31 mouse cellular contexts compared by ENCODE assay signal in the genomic region with DNA sequence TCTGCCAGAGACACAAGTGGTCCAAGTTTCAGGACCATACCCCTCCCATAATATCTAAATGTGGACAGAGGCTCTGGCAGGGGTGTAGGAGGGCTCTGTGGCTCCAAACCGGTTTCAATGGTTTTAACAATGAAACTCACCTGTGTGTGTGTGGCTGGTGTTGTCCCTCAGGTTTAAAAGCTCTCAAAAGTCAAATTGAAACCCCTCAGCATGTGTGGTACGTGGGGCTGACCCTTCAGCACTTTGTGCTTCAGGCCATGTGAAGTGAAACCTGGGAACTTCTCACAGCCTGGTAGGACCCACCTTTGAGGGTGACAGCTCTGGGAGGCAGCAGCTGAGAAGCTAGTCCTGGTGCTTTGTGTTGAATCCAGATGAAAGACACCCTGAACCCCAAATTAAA.
"Had no signal": no experiment of that assay in that cellular context is flagged by ENCODE, and none has a peak within 500 bp of the region (broad histone marks: within the 10 kb centered on the region; RNA-seq: fewer than 3 reads in every experiment).

No protein-coding gene starts in this region.

- H3K27me3 ChIP-seq: limb, embryonic 12.5 days; limb, embryonic 13.5 days; limb, embryonic 15.5 days; liver, embryonic 12.5 days; liver, embryonic 13.5 days; liver, embryonic 15.5 days; lung, embryonic 15.5 days; midbrain, embryonic 12.5 days; midbrain, embryonic 13.5 days; midbrain, embryonic 15.5 days; neural tube, embryonic 12.5 days had no signal

- H3K9ac ChIP-seq: limb, embryonic 12.5 days; limb, embryonic 13.5 days; limb, embryonic 15.5 days; liver, embryonic 12.5 days; liver, embryonic 13.5 days; liver, embryonic 14.5 days; liver, embryonic 15.5 days; liver, postnatal 0 days; lung, embryonic 14.5 days; lung, embryonic 15.5 days; midbrain, embryonic 12.5 days; midbrain, embryonic 13.5 days; midbrain, embryonic 15.5 days; neural tube, embryonic 12.5 days had no signal

- H3K27ac ChIP-seq: limb, embryonic 10.5 days; limb, embryonic 12.5 days; limb, embryonic 13.5 days; limb, embryonic 15.5 days; liver, embryonic 12.5 days; liver, embryonic 13.5 days; liver, embryonic 14.5 days; liver, embryonic 15.5 days; lung, embryonic 15.5 days; macrophage; midbrain, embryonic 10.5 days; midbrain, embryonic 12.5 days; midbrain, embryonic 13.5 days; midbrain, embryonic 15.5 days; neural tube, embryonic 12.5 days had no signal

- H3K9me3 ChIP-seq: limb, embryonic 10.5 days; limb, embryonic 12.5 days; limb, embryonic 13.5 days; limb, embryonic 15.5 days; liver, embryonic 12.5 days; liver, embryonic 13.5 days; liver, embryonic 15.5 days; lung, embryonic 15.5 days; megakaryocyte, embryonic 14.5 days; midbrain, embryonic 10.5 days; midbrain, embryonic 12.5 days; midbrain, embryonic 13.5 days; midbrain, embryonic 15.5 days; neural tube, embryonic 12.5 days had no signal

- H3K36me3 ChIP-seq: limb, embryonic 10.5 days; limb, embryonic 12.5 days; limb, embryonic 13.5 days; limb, embryonic 15.5 days; liver, embryonic 12.5 days; liver, embryonic 13.5 days; liver, embryonic 15.5 days; lung, embryonic 15.5 days; midbrain, embryonic 10.5 days; midbrain, embryonic 12.5 days; midbrain, embryonic 13.5 days; midbrain, embryonic 15.5 days; neural tube, embryonic 12.5 days had no signal

- H3K4me1 ChIP-seq: limb, embryonic 10.5 days; limb, embryonic 12.5 days; limb, embryonic 13.5 days; limb, embryonic 15.5 days; liver, embryonic 12.5 days; liver, embryonic 13.5 days; liver, embryonic 15.5 days; lung, embryonic 15.5 days; megakaryocyte, embryonic 14.5 days; midbrain, embryonic 10.5 days; midbrain, embryonic 12.5 days; midbrain, embryonic 13.5 days; midbrain, embryonic 15.5 days; neural tube, embryonic 12.5 days had no signal

- H3K4me3 ChIP-seq: limb, embryonic 10.5 days; limb, embryonic 12.5 days; limb, embryonic 13.5 days; limb, embryonic 15.5 days; liver, embryonic 12.5 days; liver, embryonic 13.5 days; liver, embryonic 15.5 days; lung, embryonic 15.5 days; megakaryocyte, embryonic 14.5 days; midbrain, embryonic 10.5 days; midbrain, embryonic 12.5 days; midbrain, embryonic 13.5 days; midbrain, embryonic 15.5 days; myocyte; neural tube, embryonic 12.5 days had no signal

- ATAC-seq: liver, embryonic 12.5 days; liver, postnatal 0 days; lung, postnatal 0 days; midbrain, embryonic 13.5 days; midbrain, embryonic 15.5 days; midbrain, embryonic 16.5 days had no signal

- H3K4me2 ChIP-seq: limb, embryonic 12.5 days; limb, embryonic 13.5 days; limb, embryonic 15.5 days; liver, embryonic 11.5 days; liver, embryonic 12.5 days; liver, embryonic 13.5 days; liver, embryonic 15.5 days; lung, embryonic 14.5 days; lung, embryonic 15.5 days; midbrain, embryonic 11.5 days; midbrain, embryonic 12.5 days; midbrain, embryonic 13.5 days; midbrain, embryonic 15.5 days; neural tube, embryonic 12.5 days had no signal

- DNase-seq: left cerebral cortex, postnatal 4 days; liver; liver, embryonic 13.5 days; liver, postnatal 0 days; lung, adult 18-20 months; lung, adult 2 months; lung, embryonic 14.5 days; lung, postnatal 10 days; lung, postnatal 14 days; lung, postnatal 36 days; lung, postnatal 4 days had no signal
